ENCODE assay signal across 31 mouse cellular contexts in genomic region chr5:114915854-114916253, GRCm38 (mm10). TPM values are rescaled to one million over a fixed set of nuclear protein-coding genes. Genes with fewer than 3 reads are reported as not detected.
DNase-seq lines count a peak whose midpoint lies in the region; ATAC-seq and TF ChIP-seq lines count a peak whose summit lies in the region.
"Had no signal": no experiment of that assay in that cellular context is flagged by ENCODE, and none has a peak within 500 bp of the region (broad histone marks: within the 10 kb centered on the region; RNA-seq: fewer than 3 reads in every experiment).

No protein-coding gene starts in this region.

- no peaks in the 10 kb centered on the region for H3K27me3 ChIP-seq in liver, adult 2 months (ENCODE audit: control insufficient read depth, insufficient read depth, low read length)
- no peaks in the 10 kb centered on the region for H3K27me3 ChIP-seq in liver, embryonic 12.5 days (replicated peaks)
- H3K27me3 ChIP-seq: embryonic facial prominence, embryonic 12.5 days; embryonic facial prominence, embryonic 15.5 days; heart, embryonic 13.5 days had no signal

- no peaks in the 10 kb centered on the region for H3K9me3 ChIP-seq in liver, embryonic 12.5 days (replicated peaks)
- H3K9me3 ChIP-seq: embryonic facial prominence, embryonic 12.5 days; embryonic facial prominence, embryonic 15.5 days; G1E; heart, embryonic 10.5 days; heart, embryonic 13.5 days had no signal

- TF ChIP-seq CTCF in liver, adult 2 months (IDR thresholded peaks at IDR 0.05; ENCODE audit: low read depth, low read length), result no peak
- TF ChIP-seq CTCF in left cerebral cortex, adult 2 months (IDR thresholded peaks at IDR 0.05), result no peak

- intact Hi-C loops in left cerebral cortex, adult 2 months (cut with DNase I), result no loop called here

- no peaks in the 10 kb centered on the region for H3K4me1 ChIP-seq in liver, adult 2 months (ENCODE audit: control insufficient read depth, insufficient read depth, low read length)
- H3K4me1 ChIP-seq in liver, embryonic 12.5 days, result 0 out of 2 replicates have a peak, but pooled peaks cover 4% of the 10 kb centered on the region
- H3K4me1 ChIP-seq: embryonic facial prominence, embryonic 15.5 days; heart, embryonic 13.5 days had no signal

- H3K36me3 ChIP-seq in liver, adult 2 months (ENCODE audit: control insufficient read depth, insufficient read depth, low read length), result no peaks in the 10 kb centered on the region
- H3K36me3 ChIP-seq in liver, embryonic 12.5 days, result no peaks in the 10 kb centered on the region
- H3K36me3 ChIP-seq: embryonic facial prominence, embryonic 12.5 days; embryonic facial prominence, embryonic 15.5 days; heart, embryonic 10.5 days; heart, embryonic 13.5 days had no signal

- no peak overlapping the region for H3K4me2 ChIP-seq in liver, embryonic 12.5 days
- H3K4me2 ChIP-seq: embryonic facial prominence, embryonic 12.5 days; embryonic facial prominence, embryonic 15.5 days; heart, embryonic 13.5 days; hindbrain, embryonic 14.5 days had no signal

- H3K27ac ChIP-seq in liver, adult 2 months (replicated peaks; ENCODE audit: insufficient read depth, low read depth, low read length), result no peak overlapping the region
- no peak overlapping the region for H3K27ac ChIP-seq in liver, embryonic 12.5 days
- no peak overlapping the region for H3K27ac ChIP-seq in left cerebral cortex, adult 2 months
- H3K27ac ChIP-seq: embryonic facial prominence, embryonic 12.5 days; embryonic facial prominence, embryonic 15.5 days; heart, adult 2 months; heart, embryonic 10.5 days; heart, embryonic 13.5 days; hindbrain, embryonic 14.5 days; hindbrain, postnatal 0 days had no signal

- 40% methylated on average over 5 of the region's 5 CpGs for WGBS in liver, adult 2 months
- WGBS in liver, embryonic 12.5 days (ENCODE audit: insufficient replicate concordance), result 65% methylated on average over 5 of the region's 5 CpGs

- ATAC-seq in liver, embryonic 12.5 days, result no peak
- ATAC-seq in megakaryocyte, adult 5-6 weeks (ENCODE audit: poor library complexity, severe bottlenecking), result peak; percentile 70
- ATAC-seq: forebrain, embryonic 14.5 days; forebrain, postnatal 0 days; hindbrain, postnatal 0 days; inflammation-experienced regulatory T-cells, adult 6 months had no signal

- H3K9ac ChIP-seq in liver, adult 2 months (ENCODE audit: low read depth, low read length), result no peak overlapping the region
- no peak overlapping the region for H3K9ac ChIP-seq in liver, embryonic 12.5 days
- H3K9ac ChIP-seq: embryonic facial prominence, embryonic 12.5 days; embryonic facial prominence, embryonic 15.5 days; forebrain, postnatal 0 days; heart, embryonic 13.5 days; hindbrain, embryonic 14.5 days had no signal

- DNase-seq in adrenal gland, adult 2 months, result peak; percentile 21
- no peak for DNase-seq in adrenal gland, postnatal 36 days
- peak; percentile 51 for DNase-seq in liver, adult 2 months (ENCODE audit: extremely low read depth, low read depth, low spot score)
- no peak for DNase-seq in spleen, adult 18-20 months
- DNase-seq in left cerebral cortex, adult 2 months (ENCODE audit: extremely low spot score in 1 of 2, low spot score in 2 of 2), result no peak
- DNase-seq: adrenal gland, adult 8-10 months; cerebellum, adult 18-20 months; cerebellum, adult 9-10 months; cerebellum, postnatal 25 days; forebrain, postnatal 0 days; gastrocnemius, postnatal 25 days; heart, adult 2 months; heart, postnatal 4 days had no signal

- H3K79me2 ChIP-seq in liver, adult 2 months (ENCODE audit: control insufficient read depth, insufficient read depth, low read length), result no peaks in the 10 kb centered on the region

- TF ChIP-seq POLR2A in liver, adult 2 months (IDR thresholded peaks at IDR 0.05; ENCODE audit: extremely low read depth, insufficient read depth, low read length), result no peak

- H3K4me3 ChIP-seq in liver, adult 2 months (ENCODE audit: insufficient read depth, low read depth, low read length), result no peak overlapping the region
- H3K4me3 ChIP-seq in liver, embryonic 12.5 days, result no peak overlapping the region
- no peak overlapping the region for H3K4me3 ChIP-seq in left cerebral cortex, adult 2 months
- H3K4me3 ChIP-seq: embryonic facial prominence, embryonic 12.5 days; embryonic facial prominence, embryonic 15.5 days; heart, adult 2 months; heart, embryonic 10.5 days; heart, embryonic 13.5 days had no signal

RNA-seq across cellular contexts. Expression of gene Oasl1, which starts 7.2 kb away (rescaled TPM):
- total RNA-seq in adrenal gland, adult 2 months (2021), result 1 to 10 TPM in 1 of 2 experiments, under 1 TPM in 1; 0.98 to 1.3 TPM
- polyA plus RNA-seq in adrenal gland, adult 2 months (2012; rRNA removed), result 5.0 and 7.4 TPM in 2 replicates
- 1 to 10 TPM; 1.8 to 2.4 TPM for total RNA-seq in adrenal gland, postnatal 36 days (2021)
- 5.8 and 6.6 TPM in 2 replicates for total RNA-seq in liver, adult 2 months (2014; rRNA removed)
- polyA plus RNA-seq in liver, adult 2 months (2012; rRNA removed), result 15.4 and 16.8 TPM in 2 replicates
- 0.29 and 0.30 TPM in 2 replicates for polyA plus RNA-seq in liver, embryonic 12.5 days (2016; fragmentation: Nextera tagmentation; extraction: Ambion mirVana)
- total RNA-seq in megakaryocyte, adult 5-6 weeks (2015), result 4.3 and 9.3 TPM in 2 replicates
- 1.3 and 2.4 TPM in 2 replicates for total RNA-seq in megakaryocyte, adult 5-6 weeks (2017)
- under 1 TPM in 1 of 2 experiments, not detected in 1; 0.81 TPM for total RNA-seq in left cerebral cortex, adult 2 months (2021)
- total RNA-seq: gastrocnemius, adult 8-10 months had no signal
- polyA plus RNA-seq: heart, embryonic 10.5 days had no signal

RNA-seq across cellular contexts. Expression of gene Oasl2, which starts 19.1 kb away (rescaled TPM):
- 10 to 100 TPM; 11.6 to 12.2 TPM for total RNA-seq in adrenal gland, adult 2 months (2021)
- 7.6 and 7.7 TPM in 2 replicates for polyA plus RNA-seq in adrenal gland, adult 2 months (2012; rRNA removed)
- 10 to 100 TPM; 14.9 to 17.2 TPM for total RNA-seq in adrenal gland, postnatal 36 days (2021)
- total RNA-seq in liver, adult 2 months (2014; rRNA removed), result 4.1 and 6.3 TPM in 2 replicates
- polyA plus RNA-seq in liver, adult 2 months (2012; rRNA removed), result 1.5 and 4.2 TPM in 2 replicates
- 3.5 and 3.9 TPM in 2 replicates for polyA plus RNA-seq in liver, embryonic 12.5 days (2016; fragmentation: Nextera tagmentation; extraction: Ambion mirVana)
- total RNA-seq in megakaryocyte, adult 5-6 weeks (2015), result 55.8 and 59.4 TPM in 2 replicates
- 32.3 TPM in 2 replicates for total RNA-seq in megakaryocyte, adult 5-6 weeks (2017)
- 1 to 10 TPM; 1.6 to 1.7 TPM for total RNA-seq in left cerebral cortex, adult 2 months (2021)
- polyA plus RNA-seq: G1E had no signal

RNA-seq across cellular contexts. Expression of gene 2210016L21Rik, which starts 26.1 kb away (rescaled TPM):
- total RNA-seq in adrenal gland, adult 2 months (2021), result 10 to 100 TPM; 36.2 to 55.3 TPM
- 24.5 and 28.1 TPM in 2 replicates for polyA plus RNA-seq in adrenal gland, adult 2 months (2012; rRNA removed)
- 10 to 100 TPM; 41.4 to 45.7 TPM for total RNA-seq in adrenal gland, postnatal 36 days (2021)
- 3.0 and 5.2 TPM in 2 replicates for total RNA-seq in liver, adult 2 months (2014; rRNA removed)
- 5.2 and 6.1 TPM in 2 replicates for polyA plus RNA-seq in liver, adult 2 months (2012; rRNA removed)
- polyA plus RNA-seq in liver, embryonic 12.5 days (2016; fragmentation: Nextera tagmentation; extraction: Ambion mirVana), result 22.1 and 25.2 TPM in 2 replicates
- 6.3 and 10.3 TPM in 2 replicates for total RNA-seq in megakaryocyte, adult 5-6 weeks (2015)
- total RNA-seq in megakaryocyte, adult 5-6 weeks (2017), result 7.3 and 8.1 TPM in 2 replicates
- total RNA-seq in left cerebral cortex, adult 2 months (2021), result 100 to 1,000 TPM; 214 to 229 TPM

RNA-seq across cellular contexts. Expression of gene Hnf1a, which starts 55.0 kb away (rescaled TPM):
- under 1 TPM in 1 of 2 experiments, not detected in 1; 0.09 TPM for total RNA-seq in adrenal gland, adult 2 months (2021)
- 0.03 TPM in 1 of 2 replicates, not detected in the other for polyA plus RNA-seq in adrenal gland, adult 2 months (2012; rRNA removed)
- under 1 TPM in 1 of 2 experiments, not detected in 1; 0.10 TPM for total RNA-seq in adrenal gland, postnatal 36 days (2021)
- total RNA-seq in liver, adult 2 months (2014; rRNA removed), result 6.1 and 9.3 TPM in 2 replicates
- 13.5 and 19.2 TPM in 2 replicates for polyA plus RNA-seq in liver, adult 2 months (2012; rRNA removed)
- 3.8 and 3.9 TPM in 2 replicates for polyA plus RNA-seq in liver, embryonic 12.5 days (2016; fragmentation: Nextera tagmentation; extraction: Ambion mirVana)
- not detected in 2 replicates for total RNA-seq in megakaryocyte, adult 5-6 weeks (2015)
- total RNA-seq in megakaryocyte, adult 5-6 weeks (2017), result not detected in 2 replicates
- total RNA-seq in left cerebral cortex, adult 2 months (2021), result not detected
- total RNA-seq: adrenal gland, adult 8-10 months; common myeloid progenitor, adult 5-6 weeks; forebrain, postnatal 0 days; gastrocnemius, adult 8-10 months; gastrocnemius, postnatal 25 days; heart, adult 2 months; heart, postnatal 4 days; hindbrain, postnatal 0 days had no signal
- polyA plus RNA-seq: forebrain, embryonic 11.5 days; forebrain, embryonic 14.5 days; forebrain, postnatal 0 days; G1E; heart, adult 2 months; hindbrain, embryonic 11.5 days; hindbrain, embryonic 14.5 days had no signal

RNA-seq across cellular contexts. Expression of gene Gm9936, which starts 57.4 kb away (rescaled TPM):
- not detected for total RNA-seq in adrenal gland, adult 2 months (2021)
- polyA plus RNA-seq in adrenal gland, adult 2 months (2012; rRNA removed), result not detected in 2 replicates
- not detected for total RNA-seq in adrenal gland, postnatal 36 days (2021)
- not detected in 2 replicates for total RNA-seq in liver, adult 2 months (2014; rRNA removed)
- not detected in 2 replicates for polyA plus RNA-seq in liver, adult 2 months (2012; rRNA removed)
- polyA plus RNA-seq in liver, embryonic 12.5 days (2016; fragmentation: Nextera tagmentation; extraction: Ambion mirVana), result not detected in 2 replicates
- not detected in 2 replicates for total RNA-seq in megakaryocyte, adult 5-6 weeks (2015)
- not detected in 2 replicates for total RNA-seq in megakaryocyte, adult 5-6 weeks (2017)
- total RNA-seq in left cerebral cortex, adult 2 months (2021), result 1 to 10 TPM; 1.0 to 1.5 TPM
- total RNA-seq: adrenal gland, adult 8-10 months; common myeloid progenitor, adult 5-6 weeks; gastrocnemius, adult 8-10 months; gastrocnemius, postnatal 25 days; heart, adult 2 months; heart, postnatal 14 days; heart, postnatal 4 days had no signal
- polyA plus RNA-seq: G1E; gonadal fat pad, adult 2 months; heart, adult 2 months; heart, embryonic 10.5 days; heart, embryonic 13.5 days; heart, embryonic 16.5 days; inflammation-experienced regulatory T-cells, adult 6 months had no signal

Comparison
In these comparisons a context has a peak if more than half of its experiments do, and no peak if none do; other contexts are left out.
1. DNase-seq: peak in adrenal gland, adult 2 months (single experiment) and liver, adult 2 months (single experiment); none in adrenal gland, postnatal 36 days (0 of 2), spleen, adult 18-20 months (0 of 2) and left cerebral cortex, adult 2 months (0 of 2).